Mouse (Mus musculus): ENCODE results near the gene Wwox.

DNA sequence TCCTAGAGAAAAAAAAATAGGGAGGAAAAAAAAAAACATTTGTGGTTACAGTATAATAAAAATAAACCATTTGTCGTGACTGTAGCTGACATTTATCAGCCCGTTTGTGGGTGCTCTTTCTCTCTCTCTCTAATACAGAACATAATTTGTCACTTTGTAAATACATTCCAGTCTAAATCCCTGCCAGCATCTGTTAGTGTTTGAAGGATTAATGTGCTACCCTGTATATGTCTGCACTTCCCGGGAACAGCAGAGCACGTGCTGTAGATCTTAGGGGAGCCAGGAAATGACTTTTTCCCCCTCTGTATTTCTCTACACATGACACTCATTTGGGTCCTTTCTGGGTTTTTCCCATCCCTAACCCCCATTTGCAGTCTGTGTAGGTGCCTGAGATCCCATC is 219.0 kb downstream of the Wwox start:
- TF ChIP-seq EP300 (IDR thresholded peaks at IDR 0.05) (no peak), CTCF (IDR thresholded peaks at IDR 0.05) (no peak)

Measured in lung, postnatal 0 days (tissue).